Mouse (Mus musculus): ENCODE results near the gene Cdkl3. TPM values are rescaled to one million over a fixed set of nuclear protein-coding genes. Genes with fewer than 3 reads are reported as not detected.
A peak's percentile ranks its signal among the peaks of the same experiment; 100 is the strongest.
"Not testable (repeated sequence)": the region's sequence is repeated elsewhere in the genome, so short reads cannot be mapped to it uniquely, and the experiment has no call there.

Cdkl3 gene
- polyA plus RNA-seq, 1 experiment from 2014 or later: 6.0 TPM

DNA sequence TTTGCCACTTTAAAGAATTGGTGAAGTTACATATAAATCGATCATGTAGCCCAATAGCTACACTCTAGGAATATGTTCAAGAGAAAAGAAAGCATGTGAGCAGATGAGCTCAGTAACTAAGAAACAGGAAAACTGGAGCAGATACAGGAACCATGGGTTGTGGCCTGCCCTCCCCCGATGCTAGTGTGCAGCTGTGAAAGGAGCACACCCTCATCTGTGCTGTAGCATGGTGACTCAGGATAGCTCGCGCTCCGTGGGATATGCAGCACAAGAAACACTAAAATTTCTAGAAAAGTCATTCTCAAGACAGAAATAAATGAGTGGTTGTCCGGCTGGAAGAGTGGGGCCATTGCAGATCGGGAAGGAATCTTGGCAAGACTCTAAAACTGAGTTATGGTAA is 113.1 kb downstream of the Cdkl3 start:
- Histone ChIP-seq H3K4me1 (ENCODE audit: control insufficient read depth, insufficient read depth, low read length) (no peaks in the 10 kb centered on the region), H3K9me3 (ENCODE audit: control insufficient read depth, low read length) (no peaks in the 10 kb centered on the region), H3K4me2 (ENCODE audit: low read depth, low read length) (no peak overlapping the region), H3K36me3 (ENCODE audit: control insufficient read depth, insufficient read depth, low read length) (peaks cover 48% of the 10 kb centered on the region), H3K27ac (ENCODE audit: low read length) (no peak overlapping the region), H3K4me3 (ENCODE audit: low read length) (no peak overlapping the region), H3K9ac (ENCODE audit: low read depth, low read length) (no peak overlapping the region), H3K27me3 (replicated peaks; ENCODE audit: control insufficient read depth, insufficient read depth, low read length) (no peaks in the 10 kb centered on the region)
- WGBS: 97% methylated on average over 7 of the region's 7 CpGs
- no peak for ATAC-seq

DNA sequence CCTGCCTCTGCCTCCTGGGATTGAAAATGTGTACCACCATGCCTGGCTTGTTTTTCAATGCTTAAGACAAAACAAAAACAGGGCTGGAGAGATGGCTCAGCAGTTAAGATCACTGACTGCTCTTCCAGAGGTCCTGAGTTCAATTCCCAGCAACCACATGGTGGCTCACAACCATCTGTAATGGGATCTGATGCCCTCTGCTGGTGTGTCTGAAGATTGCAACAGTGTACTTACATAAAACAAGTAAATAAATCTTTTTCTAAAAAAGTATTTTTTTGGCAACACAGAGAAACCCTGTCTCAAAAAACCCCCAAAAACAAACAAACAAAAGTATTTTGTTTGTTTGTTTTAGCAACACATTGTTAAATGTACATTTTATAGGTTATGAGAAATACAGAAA is 116.4 kb downstream of the Cdkl3 start:
- H3K4me2 ChIP-seq (ENCODE audit: low read depth, low read length); H3K27me3 ChIP-seq (replicated peaks; ENCODE audit: control insufficient read depth, insufficient read depth, low read length); H3K4me3 ChIP-seq (ENCODE audit: low read length); H3K9me3 ChIP-seq (ENCODE audit: control insufficient read depth, low read length); ATAC-seq; H3K9ac ChIP-seq (ENCODE audit: low read depth, low read length); H3K27ac ChIP-seq (ENCODE audit: low read length); H3K4me1 ChIP-seq (ENCODE audit: control insufficient read depth, insufficient read depth, low read length): not testable (repeated sequence)
- peaks cover 47% of the 10 kb centered on the region for H3K36me3 ChIP-seq (ENCODE audit: control insufficient read depth, insufficient read depth, low read length)

DNA sequence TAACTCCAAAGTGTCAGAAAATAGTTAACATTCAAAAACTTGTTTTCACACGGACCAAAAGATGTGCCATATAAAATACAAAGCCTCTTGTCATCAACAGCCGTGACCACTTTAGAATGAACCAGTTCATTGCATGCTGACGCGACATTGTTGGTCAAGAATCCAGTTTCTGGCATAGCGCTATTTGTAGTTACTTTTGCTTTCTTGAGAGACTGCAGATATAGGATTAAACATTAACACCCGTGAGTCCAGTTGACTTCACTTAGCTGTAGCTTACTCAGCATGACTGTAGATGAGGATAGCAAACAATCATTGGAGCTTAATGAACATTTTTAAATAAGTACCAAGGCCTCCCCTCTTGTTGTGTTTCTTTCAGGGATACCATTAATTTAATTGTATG is 118.0 kb downstream of the Cdkl3 start:
- Histone ChIP-seq H3K4me2 (ENCODE audit: low read depth, low read length) (no peak overlapping the region), H3K9me3 (ENCODE audit: control insufficient read depth, low read length) (no peaks in the 10 kb centered on the region), H3K4me3 (ENCODE audit: low read length) (no peak overlapping the region), H3K9ac (ENCODE audit: low read depth, low read length) (no peak overlapping the region), H3K27me3 (replicated peaks; ENCODE audit: control insufficient read depth, insufficient read depth, low read length) (no peaks in the 10 kb centered on the region), H3K36me3 (ENCODE audit: control insufficient read depth, insufficient read depth, low read length) (peaks cover 43% of the 10 kb centered on the region), H3K4me1 (ENCODE audit: control insufficient read depth, insufficient read depth, low read length) (no peaks in the 10 kb centered on the region), H3K27ac (ENCODE audit: low read length) (no peak overlapping the region)
- WGBS: 80% methylated on average over 6 of the region's 6 CpGs
- 0 out of 2 replicates have a peak, but pooled peaks have one; percentile 41 for ATAC-seq

DNA sequence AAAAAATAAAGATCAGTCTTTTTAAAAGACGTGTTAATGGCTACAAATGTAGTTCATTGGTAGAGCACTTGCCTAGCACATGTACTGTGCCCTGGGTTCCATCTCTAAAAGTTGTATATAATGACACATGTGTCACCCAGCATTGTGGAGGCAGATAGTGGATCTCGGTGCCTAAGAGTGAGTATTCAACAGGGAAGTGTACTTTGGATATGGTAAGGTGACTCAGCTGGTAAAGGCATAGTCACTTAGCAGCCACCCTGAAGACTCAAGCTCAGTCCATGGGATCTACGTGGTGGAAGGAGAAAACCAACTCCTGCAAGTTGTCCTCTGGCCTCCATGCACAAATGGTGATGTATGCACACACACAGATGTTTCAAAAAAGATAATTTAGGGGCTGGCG is 120.4 kb downstream of the Cdkl3 start:
- no peak overlapping the region for H3K4me3 ChIP-seq (ENCODE audit: low read length)
- no peak overlapping the region for H3K27ac ChIP-seq (ENCODE audit: low read length)
- H3K36me3 ChIP-seq (ENCODE audit: control insufficient read depth, insufficient read depth, low read length): peaks cover 22% of the 10 kb centered on the region
- H3K9me3 ChIP-seq (ENCODE audit: control insufficient read depth, low read length): no peaks in the 10 kb centered on the region
- H3K27me3 ChIP-seq (replicated peaks; ENCODE audit: control insufficient read depth, insufficient read depth, low read length): no peaks in the 10 kb centered on the region
- H3K4me1 ChIP-seq (ENCODE audit: control insufficient read depth, insufficient read depth, low read length): no peaks in the 10 kb centered on the region
- no peak for ATAC-seq
- WGBS: 89% methylated on average over 4 of the region's 4 CpGs
- H3K4me2 ChIP-seq (ENCODE audit: low read depth, low read length): no peak overlapping the region
- no peak overlapping the region for H3K9ac ChIP-seq (ENCODE audit: low read depth, low read length)

DNA sequence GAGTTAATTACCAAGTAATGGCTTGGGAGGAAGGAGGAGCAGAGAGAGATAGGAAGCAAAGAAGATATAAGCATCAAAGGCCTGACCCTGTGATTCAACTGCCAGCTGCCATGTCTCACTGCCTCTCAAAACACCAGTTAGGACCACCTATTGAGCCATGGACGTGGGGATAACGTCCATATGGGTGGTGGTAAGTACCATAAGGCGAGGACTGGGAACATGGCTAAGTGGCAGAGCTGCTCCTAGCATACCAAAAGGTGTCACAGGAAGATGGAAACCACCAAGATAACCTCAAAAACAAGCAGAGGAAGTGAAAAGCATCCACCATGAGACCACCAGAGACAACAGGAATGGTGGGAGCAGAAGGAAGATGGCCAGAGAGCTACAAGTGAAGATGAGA is 123.1 kb downstream of the Cdkl3 start:
- no peak overlapping the region for H3K4me2 ChIP-seq (ENCODE audit: low read depth, low read length)
- no peak for ATAC-seq
- H3K9me3 ChIP-seq (ENCODE audit: control insufficient read depth, low read length): no peaks in the 10 kb centered on the region
- WGBS: 68% methylated on average over 3 of the region's 3 CpGs
- no peaks in the 10 kb centered on the region for H3K27me3 ChIP-seq (replicated peaks; ENCODE audit: control insufficient read depth, insufficient read depth, low read length)
- peaks cover 7% of the 10 kb centered on the region; the same call in 1 of the 2 replicates for H3K36me3 ChIP-seq (ENCODE audit: control insufficient read depth, insufficient read depth, low read length)
- H3K4me1 ChIP-seq (ENCODE audit: control insufficient read depth, insufficient read depth, low read length): no peaks in the 10 kb centered on the region
- H3K9ac ChIP-seq (ENCODE audit: low read depth, low read length): no peak overlapping the region
- H3K4me3 ChIP-seq (ENCODE audit: low read length): no peak overlapping the region
- H3K27ac ChIP-seq (ENCODE audit: low read length): no peak overlapping the region

DNA sequence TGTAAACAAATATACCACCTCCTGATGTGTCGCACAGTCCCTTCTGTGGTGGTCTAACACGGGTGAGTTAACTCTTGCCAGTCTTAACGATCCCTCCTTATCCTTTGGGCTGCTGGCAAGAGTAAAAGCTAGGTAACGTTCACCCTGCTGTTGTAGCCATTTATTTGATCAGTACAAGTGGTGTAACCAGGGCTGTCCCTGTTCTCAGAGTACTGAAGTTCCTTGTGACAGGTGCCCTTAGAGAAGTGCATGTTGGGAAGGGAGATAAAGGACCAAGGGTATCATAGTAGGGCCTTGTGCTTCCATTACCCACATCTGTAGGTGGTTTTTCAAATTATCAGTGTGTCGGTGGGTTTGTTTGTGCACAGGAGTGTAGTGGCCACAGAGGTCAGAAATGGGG is 123.7 kb downstream of the Cdkl3 start:
- Histone ChIP-seq H3K4me2 (ENCODE audit: low read depth, low read length) (no peak overlapping the region), H3K9me3 (ENCODE audit: control insufficient read depth, low read length) (no peaks in the 10 kb centered on the region), H3K27me3 (replicated peaks; ENCODE audit: control insufficient read depth, insufficient read depth, low read length) (no peaks in the 10 kb centered on the region), H3K4me1 (ENCODE audit: control insufficient read depth, insufficient read depth, low read length) (no peaks in the 10 kb centered on the region), H3K4me3 (ENCODE audit: low read length) (no peak overlapping the region), H3K36me3 (ENCODE audit: control insufficient read depth, insufficient read depth, low read length) (0 out of 2 replicates have a peak, but pooled peaks cover 7% of the 10 kb centered on the region), H3K9ac (ENCODE audit: low read depth, low read length) (no peak overlapping the region), H3K27ac (ENCODE audit: low read length) (no peak overlapping the region)
- 69% methylated on average over 5 of the region's 5 CpGs for WGBS
- no peak for ATAC-seq

DNA sequence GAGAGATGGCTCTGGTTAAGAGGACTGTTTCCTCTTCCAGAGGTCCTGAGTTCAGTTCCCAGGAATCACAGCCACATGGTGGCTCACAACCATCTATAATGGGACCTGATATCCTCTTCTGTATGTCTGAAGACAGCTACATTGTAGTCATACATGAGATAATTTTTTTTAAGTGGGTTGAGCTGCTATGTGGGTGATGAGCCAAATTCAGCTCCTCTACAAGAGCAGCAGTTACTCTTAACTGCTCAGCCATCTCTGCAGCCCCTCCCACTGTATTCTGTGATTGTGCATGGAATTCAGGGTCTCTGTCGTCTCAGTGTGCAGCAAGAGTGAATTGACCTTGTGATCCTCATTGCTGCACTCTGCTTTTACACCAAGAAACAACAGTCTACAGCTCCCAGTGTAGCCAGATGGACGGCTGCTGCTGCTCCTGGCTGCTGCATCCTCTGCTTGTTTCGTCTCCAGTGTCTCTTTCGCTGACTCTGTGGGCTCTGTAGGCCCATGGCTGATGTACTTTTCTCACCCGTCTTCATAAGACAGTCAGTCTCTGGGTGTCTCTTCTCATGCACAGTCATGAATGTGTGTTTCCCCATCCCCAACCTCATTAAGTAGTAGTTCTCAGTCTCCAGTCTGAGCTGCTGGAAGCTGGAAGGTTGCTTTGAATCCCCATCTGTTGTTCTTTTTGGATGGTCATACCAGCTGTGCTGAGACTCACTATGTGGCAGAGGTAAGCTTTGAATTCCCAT is 124.5 kb downstream of the Cdkl3 start:
- no peak for ATAC-seq
- Histone ChIP-seq H3K27ac (ENCODE audit: low read length) (no peak overlapping the region), H3K9me3 (ENCODE audit: control insufficient read depth, low read length) (no peaks in the 10 kb centered on the region), H3K27me3 (replicated peaks; ENCODE audit: control insufficient read depth, insufficient read depth, low read length) (no peaks in the 10 kb centered on the region), H3K9ac (ENCODE audit: low read depth, low read length) (no peak overlapping the region), H3K36me3 (ENCODE audit: control insufficient read depth, insufficient read depth, low read length) (0 out of 2 replicates have a peak, but pooled peaks cover 4% of the 10 kb centered on the region), H3K4me3 (ENCODE audit: low read length) (no peak overlapping the region), H3K4me2 (ENCODE audit: low read depth, low read length) (no peak overlapping the region), H3K4me1 (ENCODE audit: control insufficient read depth, insufficient read depth, low read length) (no peaks in the 10 kb centered on the region)
- 67% methylated on average over 5 of the region's 5 CpGs for WGBS

DNA sequence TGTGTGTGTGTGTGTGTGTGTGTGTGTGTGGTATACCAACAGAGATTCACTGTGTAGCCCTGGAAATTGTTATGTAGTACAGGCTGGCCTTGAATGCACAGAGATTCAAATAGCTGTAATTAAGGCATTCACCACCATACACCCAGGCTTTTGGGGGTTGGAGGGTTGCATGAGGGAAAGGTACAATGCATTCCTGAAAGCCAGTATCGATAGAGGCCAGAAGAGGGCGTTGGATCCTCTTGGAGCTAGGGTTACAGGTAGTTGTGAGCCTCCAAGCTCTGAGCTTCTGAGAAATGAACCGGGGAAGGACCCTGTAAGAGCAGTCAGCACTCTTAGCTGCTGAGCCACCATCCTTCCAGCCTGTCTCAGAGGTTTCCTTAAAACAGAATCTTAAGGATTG is 125.2 kb downstream of the Cdkl3 start:
- Histone ChIP-seq H3K36me3 (ENCODE audit: control insufficient read depth, insufficient read depth, low read length) (0 out of 2 replicates have a peak, but pooled peaks cover 4% of the 10 kb centered on the region), H3K4me1 (ENCODE audit: control insufficient read depth, insufficient read depth, low read length) (no peaks in the 10 kb centered on the region), H3K4me3 (ENCODE audit: low read length) (no peak overlapping the region), H3K9me3 (ENCODE audit: control insufficient read depth, low read length) (no peaks in the 10 kb centered on the region), H3K27me3 (replicated peaks; ENCODE audit: control insufficient read depth, insufficient read depth, low read length) (no peaks in the 10 kb centered on the region), H3K4me2 (ENCODE audit: low read depth, low read length) (no peak overlapping the region), H3K9ac (ENCODE audit: low read depth, low read length) (no peak overlapping the region), H3K27ac (ENCODE audit: low read length) (no peak overlapping the region)
- 39% methylated on average over 3 of the region's 3 CpGs for WGBS
- no peak for ATAC-seq

DNA sequence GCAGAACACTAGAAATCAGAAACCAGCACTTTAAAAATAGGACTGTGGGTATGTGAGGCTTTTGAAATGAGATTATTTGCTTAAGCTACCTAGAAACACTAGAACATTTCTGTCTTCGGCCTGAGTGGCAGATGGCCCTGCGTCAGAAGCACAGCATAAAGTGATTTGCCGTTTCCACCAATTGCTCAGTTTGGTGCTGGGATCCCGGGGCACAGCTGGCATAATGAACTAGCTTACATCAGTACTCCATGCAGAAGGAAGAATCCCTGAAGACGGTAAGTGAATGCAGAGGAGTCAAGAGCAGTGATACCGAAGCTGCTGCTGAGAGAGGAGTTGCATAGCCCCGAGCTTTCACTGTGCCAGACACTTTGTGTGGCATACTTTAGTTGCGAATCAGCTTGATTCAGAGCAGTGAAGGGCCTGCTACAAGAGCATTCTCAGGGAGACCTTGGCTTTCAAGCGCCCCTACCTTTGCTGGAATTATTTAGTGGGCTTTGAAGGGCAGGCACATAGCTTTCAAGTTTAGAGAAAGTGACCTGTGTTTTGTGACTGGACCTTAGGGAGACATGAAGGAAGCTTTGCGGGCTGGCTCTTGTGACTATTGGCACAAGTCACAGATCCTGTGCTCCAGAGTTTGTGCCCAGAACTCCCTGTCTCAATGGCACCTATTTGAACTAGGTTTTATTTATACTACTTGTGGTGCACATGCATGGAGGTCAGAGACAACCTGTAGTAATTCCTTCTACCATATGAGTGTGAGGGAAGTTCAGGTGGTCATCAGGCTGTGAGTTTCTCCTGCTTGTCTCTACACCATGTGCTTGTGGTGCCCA is 125.8 kb downstream of the Cdkl3 start:
- no peak overlapping the region for H3K9ac ChIP-seq (ENCODE audit: low read depth, low read length)
- H3K27ac ChIP-seq (ENCODE audit: low read length): no peak overlapping the region
- H3K36me3 ChIP-seq (ENCODE audit: control insufficient read depth, insufficient read depth, low read length): no peaks in the 10 kb centered on the region
- no peaks in the 10 kb centered on the region for H3K27me3 ChIP-seq (replicated peaks; ENCODE audit: control insufficient read depth, insufficient read depth, low read length)
- ATAC-seq: no peak
- no peaks in the 10 kb centered on the region for H3K9me3 ChIP-seq (ENCODE audit: control insufficient read depth, low read length)
- no peaks in the 10 kb centered on the region for H3K4me1 ChIP-seq (ENCODE audit: control insufficient read depth, insufficient read depth, low read length)
- H3K4me3 ChIP-seq (ENCODE audit: low read length): no peak overlapping the region
- no peak overlapping the region for H3K4me2 ChIP-seq (ENCODE audit: low read depth, low read length)
- 72% methylated on average over 10 of the region's 10 CpGs for WGBS
